Mouse (Mus musculus): ENCODE results near the gene Spcs3.

DNA sequence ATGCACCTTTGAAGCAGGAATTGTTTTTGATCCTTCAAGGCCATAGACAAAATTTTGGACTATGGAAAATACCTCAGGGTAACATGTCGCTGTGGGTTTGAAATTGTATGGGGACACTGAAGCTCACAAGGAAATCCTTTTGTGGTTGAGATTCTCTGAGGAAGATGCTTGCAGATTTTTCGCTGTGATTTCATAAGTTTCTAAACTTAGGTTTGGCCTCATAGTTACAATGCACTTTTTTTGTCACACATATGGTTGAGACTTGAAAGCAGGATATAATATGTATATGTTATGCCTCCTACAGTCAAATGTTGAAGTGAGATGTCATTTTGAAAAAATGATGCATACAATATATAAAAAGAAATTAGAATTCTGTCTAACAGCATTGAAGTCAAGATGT lies 25.1 kb upstream of the Spcs3 start:
- TF ChIP-seq CTCF (IDR thresholded peaks at IDR 0.05; ENCODE audit: low read depth): no peak
- no peak for TF ChIP-seq EP300 (IDR thresholded peaks at IDR 0.05; ENCODE audit: low read depth)

Measured in liver, postnatal 0 days (tissue).